Mouse (Mus musculus) MEL (cell line): Measurements from ENCODE around the gene Zfp536. TPM values are rescaled to one million over a fixed set of nuclear protein-coding genes. Genes with fewer than 3 reads are reported as not detected.

Source experiments
- DNase-seq: peaks from one replicate; pipeline ENCODE4 v3.0.0; 2011; ENCODE audit warnings: low read depth, low spot score
- H3K27ac ChIP-seq: 2 replicates; pipeline ENCODE4 v1.5.1; 2012; ENCODE audit warnings: low read depth, mild to moderate bottlenecking, control low read depth, low read length, moderate library complexity; ENCODE audit not compliant: control insufficient read depth
- H3K27me3 ChIP-seq, 2 experiments: fragments of 150-350 bp in 1 of 2; sonication (generic) in 1 of 2; 2 replicates each; pipeline ENCODE4 v1.6.1; 2012; ENCODE audit warnings: low read length in 2 of 2, mild to moderate bottlenecking in 2 of 2, improper control_type of control experiment in 1 of 2, moderate library complexity in 1 of 2; ENCODE audit not compliant: insufficient read depth in 2 of 2, control insufficient read depth in 1 of 2
- H3K36me3 ChIP-seq, 2 experiments: 2 replicates each; pipeline ENCODE4 v1.6.1; 2012 to 2014; ENCODE audit warnings: low read length in 2 of 2, improper control_type of control experiment in 1 of 2, inconsistent platforms in 1 of 2, mild to moderate bottlenecking in 1 of 2; ENCODE audit not compliant: insufficient read depth in 2 of 2, control insufficient read depth in 1 of 2
- H3K4me1 ChIP-seq, 2 experiments: fragments of 150-350 bp in 1 of 2; sonication (generic) in 1 of 2; 2 replicates each; pipeline ENCODE4 v1.6.1; 2012; ENCODE audit warnings: low read length in 2 of 2, improper control_type of control experiment in 1 of 2, mild to moderate bottlenecking in 1 of 2; ENCODE audit not compliant: insufficient read depth in 2 of 2, control insufficient read depth in 1 of 2
- H3K4me3 ChIP-seq, 2 experiments: fragments of 150-350 bp in 1 of 2; sonication (generic) in 1 of 2; 2 replicates each; pipeline ENCODE4 v1.5.1; 2012; ENCODE audit warnings: low read depth in 2 of 2, low read length in 2 of 2, mild to moderate bottlenecking in 2 of 2, moderate library complexity in 2 of 2, control low read depth in 1 of 2, improper control_type of control experiment in 1 of 2; ENCODE audit not compliant: control insufficient read depth in 1 of 2, insufficient read depth in 1 of 2
- H3K79me2 ChIP-seq: 2 replicates; pipeline ENCODE4 v1.6.1; 2012; ENCODE audit warnings: mild to moderate bottlenecking, low read length, moderate library complexity; ENCODE audit not compliant: control insufficient read depth, poor library complexity, insufficient read depth
- H3K9ac ChIP-seq: 2 replicates; pipeline ENCODE4 v1.6.1; 2012; ENCODE audit warnings: low read depth, mild to moderate bottlenecking, control low read depth, low read length, moderate library complexity; ENCODE audit not compliant: control insufficient read depth, poor library complexity, severe bottlenecking
- H3K9me3 ChIP-seq: fragments of 150-350 bp; sonication (generic); replicated peaks from 2 replicates; pipeline ENCODE4 v1.6.1; 2012; ENCODE audit warnings: mild to moderate bottlenecking, low read length, improper control_type of control experiment, moderate library complexity; ENCODE audit not compliant: insufficient read depth
- BHLHE40 ChIP-seq: IDR thresholded peaks from 2 replicates; pipeline ENCODE4 v1.6.1; 2012; ENCODE audit warnings: low read depth, mild to moderate bottlenecking, inconsistent platforms, low read length, improper control_type of control experiment, borderline replicate concordance
- CHD2 ChIP-seq: IDR thresholded peaks from 2 replicates; pipeline ENCODE4 v1.6.1; 2011; ENCODE audit warnings: low read length, improper control_type of control experiment
- CTCF ChIP-seq, 3 experiments: IDR thresholded peaks in 2 of 3; conservative IDR thresholded peaks in 1 of 3; 2 replicates each; pipeline ENCODE4 v1.5.1; 2011 to 2012; ENCODE audit warnings: low read length in 3 of 3, low read depth in 2 of 3, mild to moderate bottlenecking in 2 of 3, improper control_type of control experiment in 1 of 3, inconsistent platforms in 1 of 3, mixed read lengths in 1 of 3, moderate library complexity in 1 of 3; ENCODE audit not compliant: control insufficient read depth in 1 of 3, insufficient read depth in 1 of 3, poor library complexity in 1 of 3, severe bottlenecking in 1 of 3
- E2F4 ChIP-seq: IDR thresholded peaks from 2 replicates; pipeline ENCODE4 v1.6.1; 2011; ENCODE audit warnings: low read depth, low read length, improper control_type of control experiment, borderline replicate concordance
- ELF1 ChIP-seq: IDR thresholded peaks from 2 replicates; pipeline ENCODE4 v1.6.1; 2014; ENCODE audit warnings: low read depth, mild to moderate bottlenecking, inconsistent platforms, low read length, improper control_type of control experiment, moderate library complexity
- EP300 ChIP-seq, 2 experiments: IDR thresholded peaks; 2 replicates each; pipeline ENCODE4 v1.6.1; 2011; ENCODE audit warnings: improper control_type of control experiment in 2 of 2, low read length in 2 of 2, low read depth in 1 of 2, mild to moderate bottlenecking in 1 of 2
- ETS1 ChIP-seq: IDR thresholded peaks from 2 replicates; pipeline ENCODE4 v1.6.1; 2012; ENCODE audit warnings: low read depth, mild to moderate bottlenecking, inconsistent platforms, low read length, improper control_type of control experiment, moderate library complexity
- JUND ChIP-seq: IDR thresholded peaks from 2 replicates; pipeline ENCODE4 v1.6.1; 2011; ENCODE audit warnings: low read depth, mild to moderate bottlenecking, improper control_type of control experiment, low read length
- MAX ChIP-seq: IDR thresholded peaks from 2 replicates; pipeline ENCODE4 v1.6.1; 2011; ENCODE audit warnings: low read length, improper control_type of control experiment
- MEF2A ChIP-seq: IDR thresholded peaks from 2 replicates; pipeline ENCODE4 v1.6.1; 2014; ENCODE audit warnings: low read depth, mild to moderate bottlenecking, inconsistent platforms, low read length, improper control_type of control experiment; ENCODE audit not compliant: poor library complexity, insufficient replicate concordance, severe bottlenecking; ENCODE audit errors: extremely low read depth
- MXI1 ChIP-seq: IDR thresholded peaks from 2 replicates; pipeline ENCODE4 v1.6.1; 2011; ENCODE audit warnings: mild to moderate bottlenecking, low read depth, low read length, improper control_type of control experiment
- MYB ChIP-seq: IDR thresholded peaks from 2 replicates; pipeline ENCODE4 v1.6.1; 2011; ENCODE audit warnings: mild to moderate bottlenecking, low read depth, low read length, improper control_type of control experiment
- MYC ChIP-seq: IDR thresholded peaks from 2 replicates; pipeline ENCODE4 v1.6.1; 2011; ENCODE audit warnings: low read depth, mild to moderate bottlenecking, low read length, improper control_type of control experiment, moderate library complexity
- NRF1 ChIP-seq: IDR thresholded peaks from 2 replicates; pipeline ENCODE4 v1.6.1; 2014; ENCODE audit warnings: low read depth, mild to moderate bottlenecking, inconsistent platforms, low read length, improper control_type of control experiment, moderate library complexity; ENCODE audit not compliant: poor library complexity, insufficient read depth, severe bottlenecking
- POLR2AphosphoS2 ChIP-seq: IDR thresholded peaks from 2 replicates; pipeline ENCODE4 v1.6.1; 2011; ENCODE audit warnings: low read length, improper control_type of control experiment
- POLR2AphosphoS5 ChIP-seq: IDR thresholded peaks from 2 replicates; pipeline ENCODE4 v1.6.1; 2012; ENCODE audit warnings: low read depth, borderline replicate concordance, mild to moderate bottlenecking, inconsistent platforms, low read length, moderate library complexity, mixed read lengths
- RCOR1 ChIP-seq: IDR thresholded peaks from 2 replicates; pipeline ENCODE4 v1.6.1; 2012; ENCODE audit warnings: low read depth, mild to moderate bottlenecking, inconsistent platforms, low read length, improper control_type of control experiment
- SIN3A ChIP-seq: IDR thresholded peaks from 2 replicates; pipeline ENCODE4 v1.6.1; 2012; ENCODE audit warnings: low read length, improper control_type of control experiment, inconsistent platforms
- SMC3 ChIP-seq: IDR thresholded peaks from 2 replicates; pipeline ENCODE4 v1.6.1; 2011; ENCODE audit warnings: low read depth, low read length, improper control_type of control experiment
- TAL1 ChIP-seq: IDR thresholded peaks from 2 replicates; pipeline ENCODE4 v1.6.1; 2012; ENCODE audit warnings: mild to moderate bottlenecking, inconsistent platforms, low read length, moderate library complexity, mixed read lengths
- TBP ChIP-seq: IDR thresholded peaks from 2 replicates; pipeline ENCODE4 v1.8.0; 2011; ENCODE audit warnings: low read depth, low read length, improper control_type of control experiment
- UBTF ChIP-seq: IDR thresholded peaks from 2 replicates; pipeline ENCODE4 v1.6.1; 2012; ENCODE audit warnings: low read depth, mild to moderate bottlenecking, inconsistent platforms, low read length, improper control_type of control experiment, moderate library complexity, borderline replicate concordance; ENCODE audit not compliant: insufficient read depth
- USF2 ChIP-seq, 2 experiments: IDR thresholded peaks; 2 replicates each; pipeline ENCODE4 v1.6.1; 2011 to 2012; ENCODE audit warnings: improper control_type of control experiment in 2 of 2, low read length in 2 of 2, borderline replicate concordance in 1 of 2, inconsistent platforms in 1 of 2, low read depth in 1 of 2, mild to moderate bottlenecking in 1 of 2; ENCODE audit not compliant: insufficient read depth in 1 of 2
- ZC3H11A ChIP-seq: IDR thresholded peaks from 2 replicates; pipeline ENCODE4 v1.6.1; 2012; ENCODE audit warnings: low read depth, mild to moderate bottlenecking, inconsistent platforms, low read length, improper control_type of control experiment
- ZKSCAN1 ChIP-seq: IDR thresholded peaks from 2 replicates; pipeline ENCODE4 v1.6.1; 2012; ENCODE audit warnings: low read depth, mild to moderate bottlenecking, inconsistent platforms, low read length, improper control_type of control experiment, moderate library complexity
- ZMIZ1 ChIP-seq: IDR thresholded peaks from 2 replicates; pipeline ENCODE4 v1.6.1; 2012; ENCODE audit warnings: low read depth, mild to moderate bottlenecking, inconsistent platforms, low read length, improper control_type of control experiment, moderate library complexity
- polyA plus RNA-seq, 2 experiments: library from polyadenylated mRNA; stranded (reverse) in 1 of 2; unstranded in 1 of 2; fragments of >175 nt in 1 of 2; fragments of >200 nt in 1 of 2; gene quantifications; 2 replicates each; pipeline versions ENCODE4 v1.2.1 to v1.2.4; 2012; ENCODE audit warnings: low replicate concordance in 2 of 2, low read depth in 1 of 2; ENCODE audit not compliant: insufficient read length in 2 of 2, insufficient read depth in 1 of 2, missing spikeins in 1 of 2
- total RNA-seq: library from RNA; depleted of rRNA; stranded (reverse); fragments of 300-350 nt; gene quantifications from 2 replicates; pipeline ENCODE4 v1.2.3, GENCODE M21; 2012

Zfp536 gene
- total and polyA plus RNA-seq, 3 experiments, result not detected

GRCm38 (mm10) chr7:37439912-37440311 lies 333.5 kb downstream of the Zfp536 start:
- Histone ChIP-seq H3K36me3 (no peaks in the 10 kb centered on the region), H3K27me3 (no peaks in the 10 kb centered on the region), H3K4me3 (no peak overlapping the region), H3K79me2 (no peaks in the 10 kb centered on the region), H3K9ac (no peak overlapping the region), H3K9me3 (no peaks in the 10 kb centered on the region), H3K4me1 (no peaks in the 10 kb centered on the region), H3K27ac (no peak overlapping the region)
- DNase-seq, result no peak
- no peak for TF ChIP-seq UBTF
- no peak for TF ChIP-seq EP300 (IDR thresholded peaks at IDR 0.05; ENCODE audit: low read depth in 1 of 2, low read length in 2 of 2)
- no peak for TF ChIP-seq CTCF (IDR thresholded peaks at IDR 0.05 in 2 of 3, conservative IDR thresholded peaks at IDR 0.05 in 1 of 3; ENCODE audit: control insufficient read depth in 1 of 3, insufficient read depth in 1 of 3, low read depth in 2 of 3, low read length in 3 of 3, poor library complexity in 1 of 3, severe bottlenecking in 1 of 3)
- TF ChIP-seq TBP, result no peak
- no peak for TF ChIP-seq ZC3H11A
- no peak for TF ChIP-seq NRF1
- no peak for TF ChIP-seq MYB
- no peak for TF ChIP-seq POLR2AphosphoS2
- no peak for TF ChIP-seq ELF1
- TF ChIP-seq E2F4, result no peak
- TF ChIP-seq CHD2, result no peak
- no peak for TF ChIP-seq RCOR1
- no peak for TF ChIP-seq MAX

GRCm38 (mm10) chr7:37439117-37439844 lies 334.2 kb downstream of the Zfp536 start:
- Histone ChIP-seq H3K27ac (no peak overlapping the region), H3K4me1 (no peaks in the 10 kb centered on the region), H3K9ac (no peak overlapping the region), H3K36me3 (no peaks in the 10 kb centered on the region), H3K27me3 (no peaks in the 10 kb centered on the region), H3K9me3 (no peaks in the 10 kb centered on the region), H3K4me3 (no peak overlapping the region), H3K79me2 (no peaks in the 10 kb centered on the region)
- no peak for TF ChIP-seq ZMIZ1
- no peak for TF ChIP-seq UBTF
- TF ChIP-seq JUND, result no peak
- no peak for TF ChIP-seq POLR2AphosphoS5
- TF ChIP-seq MAX, result no peak
- TF ChIP-seq TBP, result no peak
- TF ChIP-seq ETS1, result no peak
- TF ChIP-seq ZKSCAN1, result no peak
- TF ChIP-seq CHD2, result no peak
- TF ChIP-seq MEF2A, result no peak
- no peak for TF ChIP-seq MXI1
- no peak for TF ChIP-seq SIN3A
- TF ChIP-seq TAL1, result no peak
- no peak for TF ChIP-seq SMC3
- TF ChIP-seq MYB, result no peak
- TF ChIP-seq BHLHE40, result no peak
- TF ChIP-seq USF2 (IDR thresholded peaks at IDR 0.05; ENCODE audit: borderline replicate concordance in 1 of 2, insufficient read depth in 1 of 2, low read depth in 1 of 2, low read length in 2 of 2), result no peak
- no peak for TF ChIP-seq POLR2AphosphoS2
- TF ChIP-seq MYC, result no peak
- DNase-seq, result no peak
